Mouse (Mus musculus): Measurements from ENCODE around the gene Arhgef2.

DNA sequence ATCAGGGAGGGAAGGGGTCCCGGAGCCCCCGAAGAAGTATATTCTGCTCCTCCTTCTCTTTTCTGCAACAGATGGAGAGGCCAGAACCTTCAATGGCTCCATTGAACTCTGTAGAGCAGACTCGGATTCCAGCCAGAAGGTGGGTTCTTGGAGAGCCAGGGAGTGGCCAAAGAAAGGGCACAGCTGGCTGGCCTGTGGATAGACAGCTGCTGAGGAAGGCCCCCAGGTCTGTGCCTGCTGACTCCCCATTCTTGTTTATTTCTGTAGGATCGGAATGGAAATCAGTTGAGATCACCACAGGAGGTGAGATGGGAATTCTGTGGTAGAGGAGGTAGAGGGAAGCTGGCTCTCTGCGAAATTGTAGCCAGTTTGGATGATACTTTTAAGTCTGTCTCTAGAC is 37.3 kb downstream of the Arhgef2 start:
- no peak for TF ChIP-seq POLR2A (IDR thresholded peaks at IDR 0.05; ENCODE audit: insufficient read length, low read depth)
- no peak for TF ChIP-seq MAX (IDR thresholded peaks at IDR 0.05; ENCODE audit: low read depth)
- no peak for TF ChIP-seq E2F4 (IDR thresholded peaks at IDR 0.05; ENCODE audit: insufficient read depth)
